Mouse (Mus musculus): ENCODE measurements around the gene Mrps35. TPM values are rescaled to one million over a fixed set of nuclear protein-coding genes. Genes with fewer than 3 reads are reported as not detected.

Mrps35 gene
- total RNA-seq (2021): 10 to 100 TPM; 37.4 to 52.4 TPM
- long read RNA-seq, experiment 1, full-length matches to known transcripts: 24 of 33 reads
- long read RNA-seq, experiment 1, partial matches to known transcripts: 0 of 33 reads
- long read RNA-seq, experiment 1, other reads (novel, unspliced or antisense): 9 of 33 reads
- long read RNA-seq, experiment 2, full-length matches to known transcripts: 38 of 46 reads
- long read RNA-seq, experiment 2, partial matches to known transcripts: 4 of 46 reads
- long read RNA-seq, experiment 2, other reads (novel, unspliced or antisense): 4 of 46 reads

DNA sequence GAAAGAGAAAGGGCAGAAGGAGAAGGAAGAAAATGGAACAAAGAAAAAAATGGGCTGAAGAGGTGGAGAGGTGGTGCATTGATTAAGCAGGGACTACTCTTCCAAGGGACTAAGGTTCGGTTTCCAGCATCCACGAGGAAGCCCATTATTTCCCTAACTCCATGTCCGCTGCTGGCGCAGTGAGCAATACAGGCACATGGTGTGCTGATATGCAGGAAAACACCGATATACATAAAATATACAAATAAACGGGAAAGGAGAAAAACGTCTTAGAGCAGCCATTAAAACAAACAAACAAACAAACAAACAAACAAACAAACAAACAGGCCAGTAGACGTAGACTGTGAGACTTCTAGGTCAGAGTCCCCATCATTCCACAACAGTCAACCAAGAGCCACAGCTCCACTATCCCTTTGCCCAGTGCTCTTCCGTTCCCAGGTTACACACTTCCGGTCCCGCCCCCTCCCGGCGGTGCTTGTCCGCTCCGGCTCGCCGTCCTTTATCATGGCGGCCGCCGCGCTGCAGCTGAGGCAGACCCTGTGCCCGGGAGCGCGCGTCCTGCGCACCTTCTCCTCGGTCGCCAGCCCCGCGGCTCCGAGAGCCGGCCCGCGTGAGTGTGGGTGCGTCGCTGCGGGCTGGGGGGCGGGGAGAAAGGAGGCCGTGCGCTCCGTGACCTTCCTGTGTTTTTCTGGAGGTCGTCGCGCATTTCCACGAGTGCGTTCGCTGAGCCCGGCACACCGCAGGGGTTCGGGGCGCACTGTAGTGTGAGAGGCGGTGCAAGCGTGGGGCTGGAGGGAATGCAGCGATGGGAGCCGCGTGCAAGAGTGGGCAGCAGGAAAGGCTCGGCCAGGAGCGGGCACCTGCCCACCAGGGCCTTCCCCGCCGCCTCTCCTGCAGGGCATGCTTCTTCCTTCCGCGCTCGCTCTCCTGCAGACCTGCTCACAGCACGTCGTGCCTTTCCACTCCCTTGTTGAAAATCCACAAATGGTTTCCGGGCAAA, at the start of gene Mrps35:
Gene Mrps35 (plus strand): TSS at position 474 of the 1,000 bp plus-strand sequence.
- peak; percentile 94 for DNase-seq
- peak; percentile 4; the same call in 1 of the 2 replicates for TF ChIP-seq CTCF (IDR thresholded peaks at IDR 0.05)
- Histone ChIP-seq H3K27ac (peak within 1 kb of the TSS; percentile 97), H3K4me3 (peak within 1 kb of the TSS; percentile 80)
- intact Hi-C loops (cut with DNase I): no loop called here

DNA sequence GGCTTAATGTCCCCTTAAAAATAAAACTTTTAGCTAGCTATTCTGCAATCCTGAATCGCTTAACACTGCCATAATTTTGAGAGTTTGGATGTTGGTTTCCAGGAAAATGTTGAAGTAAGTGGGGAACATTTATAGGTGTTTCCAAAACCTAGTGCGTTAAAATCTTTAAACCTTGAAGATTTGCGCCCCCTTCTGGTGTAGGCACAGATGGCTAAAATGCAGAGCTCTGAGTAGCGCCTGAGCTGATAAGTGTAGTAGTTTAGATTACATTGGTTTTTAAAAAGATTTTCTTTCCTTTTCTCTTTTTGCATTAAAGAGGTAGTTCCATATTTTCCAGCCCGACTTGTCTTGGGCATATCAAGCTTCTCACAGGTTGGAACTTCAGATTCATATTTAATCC, 48.3 kb upstream of the Mrps35 start:
- no peak overlapping the region for H3K27ac ChIP-seq
- DNase-seq: peak; percentile 63
- intact Hi-C loops (cut with DNase I): loop anchor here (2.0 to 5.0 kb wide), 3 partner anchors 107 to 169 kb away; partner anchors contain the start of gene Ppfibp1
- no peak overlapping the region for H3K4me3 ChIP-seq
- peak; percentile 90 for TF ChIP-seq CTCF (IDR thresholded peaks at IDR 0.05)

GRCm38 (mm10) chr6:146995391-146995790, 47.2 kb upstream of the Mrps35 start:
- no peak for TF ChIP-seq CTCF (IDR thresholded peaks at IDR 0.05)
- H3K4me3 ChIP-seq: no peak overlapping the region
- no peak for DNase-seq
- intact Hi-C loops (cut with DNase I): loop anchor here (2.0 kb wide), 2 partner anchors 163 to 171 kb away; no protein-coding TSS in a partner anchor
- no peak overlapping the region for H3K27ac ChIP-seq

- intact Hi-C loops (cut with DNase I): loop anchor here (2.0 kb wide), 2 partner anchors 163 to 171 kb away; no protein-coding TSS in a partner anchor
- no peak overlapping the region for H3K27ac ChIP-seq
- no peak for DNase-seq
- no peak overlapping the region for H3K4me3 ChIP-seq
- no peak for TF ChIP-seq CTCF (IDR thresholded peaks at IDR 0.05)
Observed at GRCm38 (mm10) chr6:146995878-146996277, 46.7 kb upstream of the Mrps35 start.

DNA sequence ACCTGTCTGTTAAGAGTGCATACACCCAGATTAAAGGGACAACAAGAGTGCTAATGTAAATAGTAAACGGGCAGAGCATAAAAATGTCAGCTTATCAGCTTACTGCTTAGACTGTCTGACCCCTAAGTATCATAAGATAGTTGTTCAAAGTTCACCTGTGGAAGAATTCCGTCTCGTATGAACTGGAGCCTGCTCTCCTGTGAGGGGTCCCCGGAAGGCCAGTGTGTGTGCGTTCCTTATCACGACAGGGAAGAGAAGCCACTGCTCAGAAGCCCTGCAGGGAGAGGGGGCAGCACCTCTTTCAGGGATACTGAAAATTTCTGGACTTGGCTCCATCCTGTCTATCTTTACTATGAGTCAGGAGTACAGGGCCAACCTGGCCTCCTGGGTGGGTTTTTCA, 45.6 kb upstream of the Mrps35 start:
- H3K27ac ChIP-seq: no peak overlapping the region
- DNase-seq: no peak
- intact Hi-C loops (cut with DNase I): no loop called here
- no peak overlapping the region for H3K4me3 ChIP-seq
- TF ChIP-seq CTCF (IDR thresholded peaks at IDR 0.05): no peak

DNA sequence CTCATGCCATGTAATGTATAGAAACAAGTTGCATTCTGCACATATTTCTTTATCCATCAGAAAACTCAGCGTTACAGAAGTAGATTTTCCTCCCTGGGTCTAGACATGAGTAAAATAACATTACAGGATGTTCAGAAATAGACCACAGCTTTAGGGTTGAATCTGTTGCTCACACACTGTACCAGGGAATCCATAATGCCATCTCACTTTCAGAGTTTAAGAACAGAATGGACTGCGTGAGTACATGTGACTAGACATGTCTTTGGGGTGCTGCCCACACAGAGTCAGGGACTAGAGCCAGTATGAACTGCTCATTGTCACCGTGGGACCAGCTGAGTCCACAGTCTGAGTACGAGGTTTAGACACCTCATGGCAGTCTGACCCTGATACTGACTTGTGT, 43.9 kb upstream of the Mrps35 start:
- no peak for DNase-seq
- TF ChIP-seq CTCF (IDR thresholded peaks at IDR 0.05): no peak
- H3K4me3 ChIP-seq: no peak overlapping the region
- no peak overlapping the region for H3K27ac ChIP-seq
- intact Hi-C loops (cut with DNase I): no loop called here

- no peak overlapping the region for H3K4me3 ChIP-seq
- DNase-seq: no peak
- H3K27ac ChIP-seq: no peak overlapping the region
- intact Hi-C loops (cut with DNase I): no loop called here
- no peak for TF ChIP-seq CTCF (IDR thresholded peaks at IDR 0.05)
Observed at GRCm38 (mm10) chr6:146999302-146999701, 43.3 kb upstream of the Mrps35 start.

GRCm38 (mm10) chr6:146999755-147000154, 42.8 kb upstream of the Mrps35 start:
- no peak overlapping the region for H3K4me3 ChIP-seq
- intact Hi-C loops (cut with DNase I): no loop called here
- H3K27ac ChIP-seq: no peak overlapping the region
- TF ChIP-seq CTCF (IDR thresholded peaks at IDR 0.05): no peak
- no peak for DNase-seq

GRCm38 (mm10) chr6:147008148-147008547, 34.4 kb upstream of the Mrps35 start:
- TF ChIP-seq CTCF (IDR thresholded peaks at IDR 0.05): no peak; the same call in 1 of the 2 replicates
- no peak overlapping the region for H3K4me3 ChIP-seq
- DNase-seq: peak; percentile 64
- intact Hi-C loops (cut with DNase I): loop anchor here (1.0 to 5.0 kb wide), 2 partner anchors 108 to 234 kb away; no protein-coding TSS in a partner anchor
- H3K27ac ChIP-seq: no peak overlapping the region

DNA sequence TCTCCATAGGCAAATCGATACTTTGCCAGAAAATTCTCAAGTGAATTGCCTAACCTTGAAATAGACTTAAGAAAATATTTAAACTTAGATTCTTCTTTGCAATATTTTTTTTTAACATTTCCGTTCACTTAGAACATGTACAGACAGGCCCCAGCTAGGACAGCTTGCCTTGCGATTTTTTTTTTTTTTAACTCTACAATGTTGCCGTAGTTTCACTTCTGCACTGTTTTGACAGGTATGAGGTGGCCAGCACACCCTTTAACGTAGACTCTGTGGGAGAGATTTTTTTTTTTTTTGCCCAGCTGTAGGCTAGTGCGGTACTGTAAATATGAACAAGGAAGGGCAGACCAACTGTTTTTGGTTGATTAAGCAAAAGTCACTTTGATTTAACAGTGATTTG, 32.2 kb upstream of the Mrps35 start:
- intact Hi-C loops (cut with DNase I): no loop called here
- no peak for DNase-seq
- no peak overlapping the region for H3K4me3 ChIP-seq

GRCm38 (mm10) chr6:147010811-147011520, 31.6 kb upstream of the Mrps35 start:
- H3K4me3 ChIP-seq: no peak overlapping the region
- no peak for DNase-seq
- TF ChIP-seq CTCF (IDR thresholded peaks at IDR 0.05): no peak
- intact Hi-C loops (cut with DNase I): no loop called here
- H3K27ac ChIP-seq: peak overlapping the region; percentile 66

More for the DNA sequence above, 32.2 kb upstream of the Mrps35 start:
- no peak for TF ChIP-seq CTCF (IDR thresholded peaks at IDR 0.05)
- H3K27ac ChIP-seq: no peak overlapping the region; the same call in 1 of the 2 replicates

DNA sequence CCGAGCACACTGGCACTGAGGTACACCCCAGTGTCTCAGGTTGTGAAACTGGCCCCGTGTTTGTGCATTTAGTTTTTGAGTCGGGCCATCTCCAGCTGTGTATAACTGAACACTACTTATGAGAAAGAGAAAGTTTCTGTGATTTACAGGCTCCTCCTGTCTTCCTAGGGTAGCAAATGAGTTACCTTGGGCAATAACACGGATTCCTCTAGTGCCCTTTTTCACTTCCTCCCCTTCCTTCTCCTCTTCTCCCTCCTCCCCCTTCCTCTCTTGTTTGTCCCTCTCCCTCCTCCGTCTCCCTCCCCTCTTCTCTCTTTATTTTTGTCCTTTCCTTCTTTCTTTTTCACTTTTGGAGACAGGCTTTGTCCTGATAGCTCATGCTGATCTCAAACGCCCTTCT, 31.0 kb upstream of the Mrps35 start:
- no peak for DNase-seq
- H3K27ac ChIP-seq: peak overlapping the region; percentile 66
- TF ChIP-seq CTCF (IDR thresholded peaks at IDR 0.05): no peak
- intact Hi-C loops (cut with DNase I): no loop called here
- no peak overlapping the region for H3K4me3 ChIP-seq
